Mouse (Mus musculus) bone marrow, adult 2 months (tissue): Measurements from ENCODE around the gene B630019K06Rik. TPM values are rescaled to one million over a fixed set of nuclear protein-coding genes. Genes with fewer than 3 reads are reported as not detected.

Experiments used
- H3K27ac ChIP-seq: fragments of 200-500 bp; 2 replicates; pipeline ENCODE4 v1.5.1; 2012; ENCODE audit warnings: low read depth, mild to moderate bottlenecking, control low read depth, inconsistent platforms, low read length; ENCODE audit not compliant: control insufficient read depth, poor library complexity, insufficient read depth
- H3K4me1 ChIP-seq: fragments of 200-500 bp; 2 replicates; pipeline ENCODE4 v1.6.1; 2011; ENCODE audit warnings: low read length; ENCODE audit not compliant: control insufficient read depth, insufficient read depth
- H3K4me3 ChIP-seq: fragments of 200-500 bp; replicated peaks from 2 replicates; pipeline ENCODE3; 2011; ENCODE audit warnings: mild to moderate bottlenecking, low read depth, low read length, control low read depth; ENCODE audit not compliant: control insufficient read depth
- CTCF ChIP-seq: fragments of 200-500 bp; IDR thresholded peaks from 2 replicates; pipeline ENCODE4 v1.5.1; 2011; ENCODE audit warnings: low read length, control low read depth; ENCODE audit not compliant: control insufficient read depth, insufficient read depth
- POLR2A ChIP-seq: fragments of 200-500 bp; IDR thresholded peaks from 2 replicates; pipeline ENCODE4 v1.6.1; 2011; ENCODE audit warnings: low read depth, mild to moderate bottlenecking, control low read depth, low read length, borderline replicate concordance; ENCODE audit not compliant: control insufficient read depth
- WGBS: fragments of 180-500 bp; shearing (Covaris S2); methylation state at CpG from one replicate; pipeline ENCODE4 v1.1.7; 2018; 5-methylcytosine and 5-hydroxymethylcytosine counted together
- polyA plus RNA-seq: library from polyadenylated mRNA; stranded (reverse); fragments of >200 nt; gene quantifications from 2 replicates; pipeline ENCODE4 v1.2.4, GENCODE M21; 2011; ENCODE audit warnings: low replicate concordance; ENCODE audit not compliant: missing spikeins, insufficient read depth, insufficient read length

Gene B630019K06Rik
- polyA plus RNA-seq, 1 experiment, result 0.57 TPM

DNA sequence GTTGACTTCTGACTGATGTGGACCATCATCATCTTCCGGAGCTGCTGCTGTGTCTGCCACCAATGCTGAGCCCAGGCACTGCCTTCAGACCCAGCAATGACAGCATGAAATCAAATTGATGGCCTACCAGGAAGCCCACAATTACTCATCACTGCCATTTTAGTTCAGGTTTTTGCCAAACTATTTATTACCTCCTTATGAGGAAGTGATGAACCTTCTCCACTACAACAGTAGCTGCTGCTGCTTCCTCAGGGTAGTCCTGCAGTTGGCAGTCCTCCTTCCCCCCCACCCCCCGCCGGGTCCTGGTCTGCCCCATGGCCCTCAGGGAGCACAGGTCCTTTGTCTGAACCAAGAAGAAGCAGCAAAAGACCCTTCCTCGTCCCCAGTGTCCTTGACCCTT is 8.6 kb downstream of the B630019K06Rik start:
- no peaks in the 10 kb centered on the region for H3K4me1 ChIP-seq
- 55% methylated on average over 4 of the region's 4 CpGs for WGBS
- H3K27ac ChIP-seq, result no peak overlapping the region
- TF ChIP-seq POLR2A (no peak), CTCF (no peak)
- no peak overlapping the region for H3K4me3 ChIP-seq

DNA sequence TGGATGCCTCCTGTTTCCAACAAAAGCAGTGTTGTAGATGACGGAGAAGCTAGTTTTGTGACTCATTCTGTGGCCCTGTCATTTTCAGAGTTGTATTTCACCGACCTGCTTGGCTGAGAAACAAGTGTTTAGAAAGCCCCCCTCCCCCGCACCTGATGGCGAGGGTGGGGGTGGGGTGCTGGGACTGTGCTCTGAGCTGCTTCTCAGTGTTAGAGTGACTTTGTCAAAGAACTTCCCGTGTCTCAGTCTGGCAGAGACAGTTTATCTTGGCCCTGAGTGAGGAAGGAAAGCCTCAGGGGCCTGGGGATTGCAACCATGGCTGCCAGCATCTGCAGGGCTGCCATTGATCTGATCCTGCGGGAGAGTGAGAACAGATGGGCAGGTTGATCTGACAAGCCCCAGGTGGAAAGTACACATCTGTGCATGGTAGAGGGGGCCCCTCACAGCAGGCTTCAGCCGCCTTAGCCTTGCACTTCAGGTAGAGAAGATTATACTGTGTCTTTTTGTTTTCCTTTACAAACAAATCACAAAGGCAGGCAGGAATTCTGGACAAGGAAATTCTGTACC is 9.8 kb downstream of the B630019K06Rik start:
- no peak overlapping the region for H3K4me3 ChIP-seq
- H3K4me1 ChIP-seq, result no peaks in the 10 kb centered on the region
- TF ChIP-seq CTCF (no peak), POLR2A (no peak)
- WGBS, result 45% methylated on average over 7 of the region's 7 CpGs
- no peak overlapping the region for H3K27ac ChIP-seq

DNA sequence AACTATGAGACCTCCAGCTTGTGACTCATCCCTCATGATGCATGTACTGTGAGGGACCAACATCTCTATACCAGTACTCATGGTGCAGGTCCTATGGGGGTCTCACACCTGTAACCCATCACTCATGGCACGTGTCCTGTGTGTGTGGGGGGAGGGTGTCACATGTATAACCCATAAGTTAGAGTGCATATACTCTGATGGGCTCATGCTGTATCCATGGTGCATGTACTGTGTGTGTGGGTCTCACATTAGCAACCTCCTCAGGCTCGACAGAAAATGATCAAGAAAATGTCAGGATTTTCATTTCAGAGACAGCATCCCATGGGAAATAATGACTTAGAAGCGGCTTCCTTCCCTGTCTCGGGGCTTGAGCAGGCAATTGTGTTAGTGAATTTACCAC is 28.9 kb downstream of the B630019K06Rik start:
- TF ChIP-seq POLR2A (no peak), CTCF (no peak)
- 52% methylated on average over 4 of the region's 4 CpGs for WGBS
- H3K4me3 ChIP-seq, result no peak overlapping the region

DNA sequence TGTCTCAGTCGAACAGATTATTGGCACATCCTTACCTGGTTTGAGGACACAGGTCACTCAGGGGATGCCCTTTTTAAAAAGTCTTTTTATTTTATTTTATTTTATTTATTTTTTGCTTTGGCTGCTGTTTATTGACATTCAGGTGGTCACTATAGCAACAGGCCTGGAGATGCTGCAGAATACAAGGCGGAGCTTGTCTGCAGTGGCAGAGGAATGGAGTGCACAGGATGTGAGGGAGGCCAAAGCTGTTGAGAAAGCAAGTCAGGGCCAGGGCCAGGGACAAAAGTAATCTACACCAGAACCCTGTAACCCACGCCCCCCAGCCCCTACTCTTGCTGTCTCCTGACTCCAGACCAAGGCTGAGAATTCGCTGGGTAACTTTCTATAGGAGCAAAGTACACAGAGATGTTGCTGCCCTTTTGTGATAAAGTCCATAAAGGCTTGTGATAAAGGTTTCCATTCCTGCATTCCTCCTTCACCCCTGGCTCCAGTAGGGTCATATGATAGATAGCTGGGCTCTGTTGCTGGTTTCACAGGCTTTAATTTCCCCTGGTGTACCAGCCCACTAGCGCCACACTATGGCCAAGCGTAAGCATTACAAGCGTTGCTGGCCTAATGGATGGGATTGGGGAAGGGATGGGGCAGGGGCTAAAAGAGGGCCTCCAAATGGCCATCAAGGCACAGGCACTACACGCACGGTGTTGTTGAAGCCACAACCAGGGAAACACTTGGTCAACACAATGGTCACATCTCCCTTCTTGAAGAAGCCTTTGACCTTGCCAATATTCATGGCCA is 29.8 kb downstream of the B630019K06Rik start:
- H3K27ac ChIP-seq, result no peak overlapping the region
- no peaks in the 10 kb centered on the region for H3K4me1 ChIP-seq
- H3K4me3 ChIP-seq, result no peak overlapping the region
- TF ChIP-seq CTCF (no peak), POLR2A (no peak)
- 53% methylated on average over 9 of the region's 9 CpGs for WGBS

More for the DNA sequence above, 28.9 kb downstream of the B630019K06Rik start:
- H3K4me1 ChIP-seq, result no peaks in the 10 kb centered on the region
- H3K27ac ChIP-seq, result no peak overlapping the region

DNA sequence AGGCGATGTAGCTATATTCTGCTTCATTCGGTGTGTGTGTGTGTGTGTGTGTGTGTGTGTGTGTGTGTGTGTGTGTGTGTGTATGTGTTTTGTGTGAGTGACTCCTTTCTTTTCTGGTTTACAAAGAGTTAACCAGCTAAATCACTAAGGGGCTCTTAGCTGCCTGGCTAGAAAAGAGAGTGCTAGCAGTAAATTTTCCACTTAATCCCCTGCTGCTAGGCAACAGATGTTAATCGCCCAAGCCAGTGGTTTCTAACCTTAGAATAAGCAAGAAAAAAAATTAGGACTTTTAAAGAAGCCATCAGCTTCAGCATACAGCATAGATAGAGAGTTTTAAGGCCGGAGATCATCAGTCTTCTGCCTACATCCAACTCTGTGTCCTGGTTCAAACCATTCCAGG is 35.1 kb downstream of the B630019K06Rik start:
- Histone ChIP-seq H3K4me3 (no peak overlapping the region), H3K4me1 (no peaks in the 10 kb centered on the region), H3K27ac (no peak overlapping the region)
- WGBS, result 46% methylated on average over 4 of the region's 4 CpGs
- TF ChIP-seq CTCF, result no peak
- TF ChIP-seq POLR2A, result no peak

DNA sequence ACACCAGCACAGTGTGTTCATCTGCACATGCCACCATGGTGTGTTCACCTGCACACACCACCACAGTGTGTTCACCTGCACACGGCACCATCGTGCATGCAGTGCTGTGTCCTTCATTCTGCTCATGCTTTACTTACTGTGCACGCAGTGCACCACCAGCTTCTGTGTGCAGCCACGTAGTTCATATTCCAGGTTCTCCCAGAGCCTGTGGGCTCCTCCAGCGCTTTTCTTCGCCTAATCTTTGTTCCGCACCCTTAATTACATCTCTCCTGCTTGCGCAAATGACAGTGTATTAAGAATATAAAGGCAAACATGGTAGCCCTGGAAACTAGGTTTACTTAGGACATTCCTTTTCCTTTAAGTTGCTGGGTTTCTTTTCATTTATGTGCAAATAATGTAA is 51.9 kb downstream of the B630019K06Rik start:
- no peaks in the 10 kb centered on the region for H3K4me1 ChIP-seq
- H3K27ac ChIP-seq, result no peak overlapping the region
- TF ChIP-seq POLR2A, result no peak
- TF ChIP-seq CTCF, result no peak
- no peak overlapping the region for H3K4me3 ChIP-seq
- WGBS, result 79% methylated on average over 8 of the region's 8 CpGs

Other genes with a start within 250 kb of the B630019K06Rik start
- not detected in 2 replicates for gene Ssxb8, start 201.5 kb upstream of the B630019K06Rik start, polyA plus RNA-seq
- gene Ssx9, start 143.9 kb upstream of the B630019K06Rik start, polyA plus RNA-seq, result not detected in 2 replicates
- gene Ssxb5, start 88.7 kb upstream of the B630019K06Rik start, polyA plus RNA-seq, result not detected in 2 replicates
- gene Gm6592, start 48.4 kb upstream of the B630019K06Rik start, polyA plus RNA-seq, result not detected in 2 replicates
- not detected in 2 replicates for gene Gm5751, start 18.1 kb upstream of the B630019K06Rik start, polyA plus RNA-seq
- not detected in 2 replicates for gene Fthl17b, start 70.6 kb downstream of the B630019K06Rik start, polyA plus RNA-seq
- not detected in 2 replicates for gene Fthl17c, start 84.2 kb downstream of the B630019K06Rik start, polyA plus RNA-seq
- gene Fthl17d, start 94.4 kb downstream of the B630019K06Rik start, polyA plus RNA-seq, result not detected in 2 replicates
- not detected in 2 replicates for gene Fthl17e, start 141.1 kb downstream of the B630019K06Rik start, polyA plus RNA-seq
- gene Fthl17f, start 170.6 kb downstream of the B630019K06Rik start, polyA plus RNA-seq, result not detected in 2 replicates
- not detected in 2 replicates for gene 4930402K13Rik, start 212.2 kb downstream of the B630019K06Rik start, polyA plus RNA-seq